Mouse (Mus musculus) thymus, adult 2 months (tissue): ENCODE data around the gene Hectd1.

ENCODE experiments used
- CTCF ChIP-seq: fragments of 200-500 bp; IDR thresholded peaks from 2 replicates; pipeline ENCODE4 v1.5.1; 2012; ENCODE audit warnings: mild to moderate bottlenecking, control low read depth, low read length, moderate library complexity, borderline replicate concordance; ENCODE audit not compliant: control insufficient read depth, poor library complexity, insufficient read depth; ENCODE audit errors: extremely low read depth
- POLR2A ChIP-seq: fragments of 200-500 bp; IDR thresholded peaks from 2 replicates; pipeline ENCODE4 v1.6.1; 2012; ENCODE audit warnings: mild to moderate bottlenecking, low read length, control low read depth, moderate library complexity; ENCODE audit not compliant: control insufficient read depth, poor library complexity, insufficient read depth; ENCODE audit errors: extremely low read depth

DNA sequence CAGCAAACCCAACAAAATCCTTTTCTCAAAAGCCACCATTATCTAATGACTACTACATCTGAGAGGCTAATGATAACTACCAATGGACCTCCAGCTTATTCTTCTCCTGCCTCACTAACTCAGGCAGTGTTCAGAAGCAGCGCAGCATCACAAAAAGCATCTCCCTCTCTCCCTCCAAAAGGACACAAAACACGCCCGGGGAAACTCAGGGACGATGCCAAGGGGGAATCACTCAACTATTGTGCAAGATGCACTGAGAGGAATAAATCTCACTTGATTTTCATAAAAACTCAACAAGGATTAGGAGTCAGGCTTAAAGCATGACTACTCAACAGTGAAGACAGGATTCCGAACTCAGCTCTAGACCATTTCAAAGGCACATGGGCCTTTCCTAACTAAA is 6.0 kb downstream of the Hectd1 start:
- TF ChIP-seq CTCF (no peak), POLR2A (no peak)
